Mouse (Mus musculus) ES-Bruce4 (cell line): Measurements from ENCODE around the gene Vegfb. TPM values are rescaled to one million over a fixed set of nuclear protein-coding genes. Genes with fewer than 3 reads are reported as not detected.

Experiments
- H3K27ac ChIP-seq: 2 replicates; pipeline ENCODE4 v1.5.1; 2012; ENCODE audit warnings: low read length, inconsistent platforms; ENCODE audit not compliant: insufficient read depth
- H3K27me3 ChIP-seq: 2 replicates; pipeline ENCODE4 v1.6.1; 2012; ENCODE audit warnings: mild to moderate bottlenecking, low read length, inconsistent platforms; ENCODE audit not compliant: control insufficient read depth, poor library complexity, insufficient read depth, severe bottlenecking
- H3K36me3 ChIP-seq: 2 replicates; pipeline ENCODE4 v1.6.1; 2012; ENCODE audit warnings: inconsistent platforms, mild to moderate bottlenecking, low read length, moderate library complexity; ENCODE audit not compliant: control insufficient read depth, poor library complexity, insufficient read depth, severe bottlenecking
- H3K4me1 ChIP-seq: one replicate; pipeline ENCODE4 v1.8.1; 2011; ENCODE audit warnings: low read length; ENCODE audit not compliant: control insufficient read depth, insufficient read depth
- H3K4me3 ChIP-seq: 2 replicates; pipeline ENCODE4 v1.5.1; 2011; ENCODE audit warnings: low read depth, mild to moderate bottlenecking, low read length
- H3K9ac ChIP-seq: 2 replicates; pipeline ENCODE4 v1.6.1; 2012; ENCODE audit warnings: low read depth, mild to moderate bottlenecking, inconsistent platforms; ENCODE audit not compliant: poor library complexity, severe bottlenecking
- H3K9me3 ChIP-seq: replicated peaks from 2 replicates; pipeline ENCODE4 v1.6.1; 2012; ENCODE audit warnings: mild to moderate bottlenecking, low read length, inconsistent platforms; ENCODE audit not compliant: control insufficient read depth, poor library complexity, insufficient read depth, severe bottlenecking
- CTCF ChIP-seq: IDR thresholded peaks from one replicate; pipeline ENCODE4 v1.8.1; 2011; ENCODE audit warnings: low read depth, low read length
- EP300 ChIP-seq: IDR thresholded peaks from 2 replicates; pipeline ENCODE4 v1.6.1; 2011; ENCODE audit warnings: low read depth, low read length; ENCODE audit not compliant: insufficient read depth
- POLR2A ChIP-seq: IDR thresholded peaks from one replicate; pipeline ENCODE4 v1.8.1; 2011; ENCODE audit warnings: low read length; ENCODE audit not compliant: insufficient read depth
- polyA plus RNA-seq: library from polyadenylated mRNA; stranded (reverse); fragments of >200 nt; gene quantifications from 2 replicates; pipeline ENCODE4 v1.2.4, GENCODE M21; 2011; ENCODE audit warnings: low read depth; ENCODE audit not compliant: missing spikeins, insufficient read depth, insufficient read length

The Vegfb gene
- polyA plus RNA-seq, 1 experiment = 44.7 TPM

- TF ChIP-seq POLR2A (no peak), EP300 (no peak), CTCF (no peak)
Measured at GRCm38 (mm10) chr19:7017541-7018457, 30.3 kb upstream of the Vegfb start.

GRCm38 (mm10) chr19:7014481-7015135 lies 27.2 kb upstream of the Vegfb start:
- no peak for TF ChIP-seq EP300
- TF ChIP-seq POLR2A = no peak
- TF ChIP-seq CTCF = no peak
- Histone ChIP-seq H3K36me3 (0 out of 2 replicates have a peak, but pooled peaks cover 4% of the 10 kb centered on the region), H3K27ac (no peak overlapping the region), H3K4me3 (no peak overlapping the region), H3K4me1 (no peaks in the 10 kb centered on the region), H3K27me3 (no peaks in the 10 kb centered on the region), H3K9ac (no peak overlapping the region), H3K9me3 (no peaks in the 10 kb centered on the region)

More at GRCm38 (mm10) chr19:7017541-7018457, 30.3 kb upstream of the Vegfb start:
- no peaks in the 10 kb centered on the region for H3K27me3 ChIP-seq
- H3K27ac ChIP-seq = no peak overlapping the region
- H3K36me3 ChIP-seq = peaks cover 30% of the 10 kb centered on the region
- no peaks in the 10 kb centered on the region for H3K9me3 ChIP-seq
- H3K4me3 ChIP-seq = no peak overlapping the region
- H3K4me1 ChIP-seq = no peaks in the 10 kb centered on the region
- H3K9ac ChIP-seq = no peak overlapping the region

GRCm38 (mm10) chr19:7013984-7014383 lies 26.5 kb upstream of the Vegfb start:
- no peaks in the 10 kb centered on the region for H3K36me3 ChIP-seq
- TF ChIP-seq POLR2A = no peak
- no peak for TF ChIP-seq CTCF
- TF ChIP-seq EP300 = no peak
- H3K9ac ChIP-seq = no peak overlapping the region
- H3K27me3 ChIP-seq = no peaks in the 10 kb centered on the region
- no peaks in the 10 kb centered on the region for H3K9me3 ChIP-seq
- no peak overlapping the region for H3K27ac ChIP-seq
- no peak overlapping the region for H3K4me3 ChIP-seq
- no peaks in the 10 kb centered on the region for H3K4me1 ChIP-seq

- TF ChIP-seq POLR2A (no peak), CTCF (no peak), EP300 (no peak)
- no peaks in the 10 kb centered on the region for H3K4me1 ChIP-seq
Measured at GRCm38 (mm10) chr19:7012426-7012825, 25.0 kb upstream of the Vegfb start.

GRCm38 (mm10) chr19:7006892-7007593 lies 19.6 kb upstream of the Vegfb start:
- Histone ChIP-seq H3K27me3 (no peaks in the 10 kb centered on the region), H3K4me1 (no peaks in the 10 kb centered on the region)
- TF ChIP-seq EP300 (no peak), CTCF (no peak), POLR2A (no peak)

More at GRCm38 (mm10) chr19:7012426-7012825, 25.0 kb upstream of the Vegfb start:
- Histone ChIP-seq H3K36me3 (no peaks in the 10 kb centered on the region), H3K27me3 (no peaks in the 10 kb centered on the region), H3K4me3 (no peak overlapping the region), H3K9me3 (no peaks in the 10 kb centered on the region), H3K27ac (no peak overlapping the region), H3K9ac (no peak overlapping the region)

More at GRCm38 (mm10) chr19:7006892-7007593, 19.6 kb upstream of the Vegfb start:
- H3K9me3 ChIP-seq = no peaks in the 10 kb centered on the region
- no peak overlapping the region for H3K9ac ChIP-seq
- H3K36me3 ChIP-seq = no peaks in the 10 kb centered on the region
- no peak overlapping the region for H3K27ac ChIP-seq
- H3K4me3 ChIP-seq = no peak overlapping the region
